Mouse (Mus musculus): ENCODE results near the gene Trim37.
"Not testable (repeated sequence)": the region's sequence is repeated elsewhere in the genome, so short reads cannot be mapped to it uniquely, and the experiment has no call there.

Gene Trim37

GRCm38 (mm10) chr11:87227056-87227455 lies 100.2 kb downstream of the Trim37 start:
- no peak for DNase-seq (ENCODE audit: low read depth in 1 of 2, low spot score in 2 of 2)

- no peak for DNase-seq (ENCODE audit: low read depth in 1 of 2, low spot score in 2 of 2)
Measured at GRCm38 (mm10) chr11:87233377-87233776, 106.5 kb downstream of the Trim37 start.

GRCm38 (mm10) chr11:87234743-87235485 lies 108.0 kb downstream of the Trim37 start:
- no peak for DNase-seq (ENCODE audit: low read depth in 1 of 2, low spot score in 2 of 2)

- no peak for DNase-seq (ENCODE audit: low read depth in 1 of 2, low spot score in 2 of 2)
Measured at GRCm38 (mm10) chr11:87235486-87235872, 108.6 kb downstream of the Trim37 start.

- DNase-seq (ENCODE audit: low read depth in 1 of 2, low spot score in 2 of 2): no peak
Measured at GRCm38 (mm10) chr11:87238891-87239530, 112.1 kb downstream of the Trim37 start.

- DNase-seq (ENCODE audit: low read depth in 1 of 2, low spot score in 2 of 2): no peak
Measured at GRCm38 (mm10) chr11:87240141-87240832, 113.4 kb downstream of the Trim37 start.

GRCm38 (mm10) chr11:87240833-87241215 lies 113.9 kb downstream of the Trim37 start:
- DNase-seq (ENCODE audit: low read depth in 1 of 2, low spot score in 2 of 2): no peak

GRCm38 (mm10) chr11:87241256-87241655 lies 114.4 kb downstream of the Trim37 start:
- DNase-seq (ENCODE audit: low read depth in 1 of 2, low spot score in 2 of 2): no peak

GRCm38 (mm10) chr11:87245171-87245840 lies 118.4 kb downstream of the Trim37 start:
- DNase-seq (ENCODE audit: low read depth in 1 of 2, low spot score in 2 of 2): no peak

GRCm38 (mm10) chr11:87246107-87246651 lies 119.3 kb downstream of the Trim37 start:
- DNase-seq (ENCODE audit: low read depth in 1 of 2, low spot score in 2 of 2): no peak

GRCm38 (mm10) chr11:87246724-87247493 lies 120.0 kb downstream of the Trim37 start:
- no peak for DNase-seq (ENCODE audit: low read depth in 1 of 2, low spot score in 2 of 2)

GRCm38 (mm10) chr11:87247494-87247866 lies 120.6 kb downstream of the Trim37 start:
- no peak for DNase-seq (ENCODE audit: low read depth in 1 of 2, low spot score in 2 of 2)

GRCm38 (mm10) chr11:87250132-87250531 lies 123.3 kb downstream of the Trim37 start:
- DNase-seq (ENCODE audit: low read depth in 1 of 2, low spot score in 2 of 2): no peak

GRCm38 (mm10) chr11:87253294-87253693 lies 126.4 kb downstream of the Trim37 start:
- DNase-seq (ENCODE audit: low read depth in 1 of 2, low spot score in 2 of 2): no peak

- no peak for DNase-seq (ENCODE audit: low read depth in 1 of 2, low spot score in 2 of 2)
Measured at GRCm38 (mm10) chr11:87254149-87254548, 127.3 kb downstream of the Trim37 start.

GRCm38 (mm10) chr11:87257282-87257681 lies 130.4 kb downstream of the Trim37 start:
- DNase-seq (ENCODE audit: low read depth in 1 of 2, low spot score in 2 of 2): no peak

GRCm38 (mm10) chr11:87259792-87260191 lies 132.9 kb downstream of the Trim37 start:
- no peak for DNase-seq (ENCODE audit: low read depth in 1 of 2, low spot score in 2 of 2)

GRCm38 (mm10) chr11:87261705-87262104 lies 134.8 kb downstream of the Trim37 start:
- DNase-seq (ENCODE audit: low read depth in 1 of 2, low spot score in 2 of 2): not testable (repeated sequence)

GRCm38 (mm10) chr11:87263946-87264345 lies 137.1 kb downstream of the Trim37 start:
- DNase-seq (ENCODE audit: low read depth in 1 of 2, low spot score in 2 of 2): no peak

GRCm38 (mm10) chr11:87266246-87266645 lies 139.4 kb downstream of the Trim37 start:
- DNase-seq (ENCODE audit: low read depth in 1 of 2, low spot score in 2 of 2): no peak

- DNase-seq (ENCODE audit: low read depth in 1 of 2, low spot score in 2 of 2): no peak
Measured at GRCm38 (mm10) chr11:87268803-87269202, 141.9 kb downstream of the Trim37 start.
